Mouse (Mus musculus) kidney, adult 2 months (tissue): ENCODE measurements at regions not wholly inside any gene's neighbourhood (a gene's known extent, or its start where the extent isn't known, plus 50 kb on each side); places are given as distances from the start of the nearest gene placed in this dataset.

Experiments
- DNase-seq: peaks from one replicate; pipeline ENCODE4 v3.0.0; 2021
- H3K27ac ChIP-seq: fragments of 200-500 bp; 2 replicates; pipeline ENCODE4 v1.5.1; 2012; ENCODE audit warnings: low read depth, low read length, control low read depth, inconsistent platforms; ENCODE audit not compliant: insufficient read depth
- H3K27me3 ChIP-seq: fragments of 200-500 bp; replicated peaks from 2 replicates; pipeline ENCODE4 v1.6.1; 2012; ENCODE audit warnings: mild to moderate bottlenecking, moderate library complexity, low read length, inconsistent platforms; ENCODE audit not compliant: control insufficient read depth, insufficient read depth
- H3K36me3 ChIP-seq: fragments of 200-500 bp; 2 replicates; pipeline ENCODE4 v1.6.1; 2012; ENCODE audit warnings: mild to moderate bottlenecking, moderate library complexity, low read length, inconsistent platforms; ENCODE audit not compliant: control insufficient read depth, insufficient read depth
- H3K4me1 ChIP-seq: fragments of 200-500 bp; 2 replicates; pipeline ENCODE4 v1.6.1; 2011; ENCODE audit warnings: low read length; ENCODE audit not compliant: control insufficient read depth, insufficient read depth
- H3K4me3 ChIP-seq: fragments of 200-500 bp; 2 replicates; pipeline ENCODE4 v1.5.1; 2011; ENCODE audit warnings: mild to moderate bottlenecking, low read depth, low read length, control low read depth; ENCODE audit not compliant: insufficient read depth
- CTCF ChIP-seq: fragments of 200-500 bp; conservative IDR thresholded peaks from 2 replicates; pipeline ENCODE4 v1.5.1; 2011; ENCODE audit warnings: low read depth, mild to moderate bottlenecking, control low read depth, low read length, moderate library complexity, mixed read lengths; ENCODE audit not compliant: insufficient read depth, insufficient read length
- POLR2A ChIP-seq: fragments of 200-500 bp; IDR thresholded peaks from one replicate; pipeline ENCODE4 v1.6.1; 2011; ENCODE audit warnings: low read depth, low read length, control low read depth
- WGBS: fragments of 180-500 bp; shearing (Covaris S2); methylation state at CpG from one replicate; pipeline ENCODE4 v1.1.7; 2018; 5-methylcytosine and 5-hydroxymethylcytosine counted together

DNA sequence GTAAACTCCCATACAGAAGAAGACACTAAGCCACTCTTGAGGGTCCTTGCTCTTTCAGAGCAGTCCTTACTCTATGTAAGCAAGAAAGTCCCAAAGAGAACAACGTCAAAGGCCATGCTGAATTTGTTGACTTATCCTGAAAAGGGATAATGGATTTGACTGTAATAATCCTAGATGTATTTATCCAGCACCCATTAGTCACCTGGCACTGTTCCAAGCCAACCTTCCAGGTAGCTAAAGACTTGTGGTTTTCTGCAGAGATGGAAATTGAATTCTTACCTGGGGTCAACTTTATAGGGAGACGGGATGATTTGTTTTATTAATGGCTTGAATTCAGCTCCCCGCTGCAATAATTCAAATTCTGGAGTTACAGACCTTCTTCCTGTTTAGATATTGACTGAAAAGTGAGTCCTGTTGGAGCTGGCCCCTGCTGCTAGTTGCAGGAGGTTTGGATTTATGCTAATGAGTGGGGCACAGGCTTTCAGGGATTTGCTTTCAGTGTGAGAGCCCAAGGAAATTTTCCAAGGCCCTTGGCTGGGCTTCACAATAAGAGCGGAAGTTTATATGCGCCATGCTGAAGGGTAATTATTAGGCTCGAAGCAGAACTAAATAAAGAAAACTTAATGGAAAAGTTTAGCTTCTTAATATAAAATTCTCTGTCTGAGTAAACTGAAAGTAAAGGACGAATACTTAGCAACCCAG lies 552.3 kb downstream of the Olfm4 start:
- H3K4me3 ChIP-seq, result no peak overlapping the region
- H3K4me1 ChIP-seq, result no peaks in the 10 kb centered on the region
- no peaks in the 10 kb centered on the region for H3K36me3 ChIP-seq
- no peaks in the 10 kb centered on the region for H3K27me3 ChIP-seq
- no peak overlapping the region for H3K27ac ChIP-seq
- DNase-seq, result peak; percentile 3
- no peak for TF ChIP-seq POLR2A
- no peak for TF ChIP-seq CTCF
- WGBS, result 45% methylated on average over 7 of the region's 7 CpGs

DNA sequence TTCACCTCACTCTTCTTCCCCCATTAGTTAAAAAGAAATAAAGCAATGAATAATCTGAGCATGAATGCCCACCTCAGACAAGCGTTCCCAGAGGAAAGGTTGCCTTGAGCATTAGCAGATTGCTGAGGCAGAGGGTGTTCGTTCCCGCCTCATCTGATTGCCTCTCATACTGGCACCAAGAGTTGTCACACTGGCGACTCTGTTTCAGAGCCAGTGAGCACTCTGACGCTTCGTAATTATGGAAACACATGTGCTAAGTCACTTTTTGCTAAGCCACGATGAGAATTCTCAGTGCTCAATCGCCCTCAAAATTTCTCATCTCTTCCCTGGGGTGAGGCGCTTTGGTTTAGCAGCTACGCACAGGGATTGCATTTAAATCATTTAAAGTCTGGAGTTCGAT lies 576.1 kb downstream of the Olfm4 start:
- no peak overlapping the region for H3K27ac ChIP-seq
- no peak for DNase-seq
- no peak overlapping the region for H3K4me3 ChIP-seq
- no peaks in the 10 kb centered on the region for H3K4me1 ChIP-seq
- no peaks in the 10 kb centered on the region for H3K36me3 ChIP-seq
- WGBS, result 65% methylated on average over 11 of the region's 11 CpGs
- H3K27me3 ChIP-seq, result no peaks in the 10 kb centered on the region
- TF ChIP-seq CTCF (no peak), POLR2A (no peak)
